Mouse (Mus musculus): ENCODE measurements around the gene Cabin1. TPM values are rescaled to one million over a fixed set of nuclear protein-coding genes. Genes with fewer than 3 reads are reported as not detected.

The Cabin1 gene
- polyA plus RNA-seq, 1 experiment from 2014 or later = 19.8 TPM

DNA sequence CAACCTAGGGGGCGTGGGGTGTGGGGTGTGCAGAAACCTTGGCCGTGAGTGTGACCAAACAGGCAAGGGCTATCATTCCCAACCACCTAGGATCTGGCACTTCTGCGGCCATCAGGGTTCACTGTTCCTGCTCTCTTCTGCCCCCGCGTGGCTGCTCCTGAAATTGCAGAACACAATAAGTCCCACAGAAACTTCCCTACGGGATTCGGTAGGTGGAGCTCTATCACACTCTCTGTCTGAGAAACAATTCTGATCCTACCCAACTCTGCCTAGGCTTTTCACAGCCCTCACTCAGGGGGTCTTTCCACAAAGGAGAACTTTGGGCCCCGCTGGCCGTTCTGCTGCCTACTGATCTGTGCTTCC is 128.5 kb downstream of the Cabin1 start:
- no peak overlapping the region for H3K4me3 ChIP-seq (ENCODE audit: inconsistent target)
- H3K27ac ChIP-seq = no peak overlapping the region
- H3K79me2 ChIP-seq (ENCODE audit: inconsistent target) = no peaks in the 10 kb centered on the region
- no peaks in the 10 kb centered on the region for H3K36me3 ChIP-seq (ENCODE audit: inconsistent target)
- WGBS (ENCODE audit: missing documents) = 12% methylated on average over 9 of the region's 9 CpGs

DNA sequence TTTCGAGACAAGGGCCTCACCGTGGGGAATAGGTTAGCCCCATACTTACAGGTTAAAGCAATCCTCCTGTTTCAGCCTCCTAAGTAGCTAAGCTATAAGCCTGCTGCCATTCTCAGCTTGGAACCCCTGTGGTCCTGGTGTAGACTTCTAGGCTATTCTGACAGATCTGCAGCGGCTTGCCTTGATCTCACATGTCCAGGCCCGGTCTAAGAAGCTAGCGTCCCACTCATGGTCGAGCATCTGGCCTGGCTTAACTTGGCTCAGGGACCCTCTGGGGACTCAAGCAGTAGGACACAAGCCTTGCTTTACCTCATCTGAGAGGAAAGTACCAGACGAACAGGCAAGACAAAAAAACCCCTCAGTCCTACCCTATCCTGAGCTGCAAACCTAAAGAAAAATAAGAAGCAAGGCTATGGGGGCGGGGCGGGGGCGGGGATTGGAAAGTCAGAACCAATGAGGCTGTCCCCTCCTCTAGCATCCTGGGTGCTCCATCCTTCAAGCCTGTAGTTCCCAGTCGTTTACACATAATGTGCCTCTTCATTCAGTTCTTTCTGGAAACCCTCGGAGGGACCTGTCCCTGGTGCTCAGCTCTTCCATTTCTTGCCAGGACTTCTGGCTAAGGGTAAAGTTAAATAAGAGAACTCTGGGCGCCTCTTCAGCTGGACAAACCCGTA is 129.0 kb downstream of the Cabin1 start:
- Histone ChIP-seq H3K36me3 (ENCODE audit: inconsistent target) (no peaks in the 10 kb centered on the region), H3K79me2 (ENCODE audit: inconsistent target) (no peaks in the 10 kb centered on the region), H3K27ac (no peak overlapping the region), H3K4me3 (ENCODE audit: inconsistent target) (no peak overlapping the region)
- 81% methylated on average over 12 of the region's 14 CpGs for WGBS (ENCODE audit: missing documents)

DNA sequence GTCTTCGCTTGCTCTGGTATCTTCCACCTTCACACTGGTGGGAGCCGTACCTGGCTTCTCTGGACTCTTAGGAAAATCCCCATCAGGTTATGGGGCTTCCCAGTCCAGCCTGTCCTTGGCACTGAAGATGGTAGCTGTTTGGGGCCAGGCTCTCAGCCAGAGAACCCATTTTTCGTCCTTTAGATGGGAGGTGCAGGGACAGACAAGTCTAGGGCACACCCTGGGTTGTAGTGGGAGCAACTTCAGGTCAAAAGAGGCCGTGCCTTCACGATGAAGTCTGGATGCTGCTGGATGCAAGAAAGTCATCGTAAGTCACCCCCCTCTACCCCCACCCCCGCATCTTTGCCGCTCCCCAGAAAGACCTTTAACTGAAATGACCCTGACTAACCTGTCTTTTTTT is 129.5 kb downstream of the Cabin1 start:
- H3K79me2 ChIP-seq (ENCODE audit: inconsistent target) = no peaks in the 10 kb centered on the region
- H3K4me3 ChIP-seq (ENCODE audit: inconsistent target) = no peak overlapping the region
- 92% methylated on average over 8 of the region's 8 CpGs for WGBS (ENCODE audit: missing documents)
- no peaks in the 10 kb centered on the region for H3K36me3 ChIP-seq (ENCODE audit: inconsistent target)
- H3K27ac ChIP-seq = no peak overlapping the region

DNA sequence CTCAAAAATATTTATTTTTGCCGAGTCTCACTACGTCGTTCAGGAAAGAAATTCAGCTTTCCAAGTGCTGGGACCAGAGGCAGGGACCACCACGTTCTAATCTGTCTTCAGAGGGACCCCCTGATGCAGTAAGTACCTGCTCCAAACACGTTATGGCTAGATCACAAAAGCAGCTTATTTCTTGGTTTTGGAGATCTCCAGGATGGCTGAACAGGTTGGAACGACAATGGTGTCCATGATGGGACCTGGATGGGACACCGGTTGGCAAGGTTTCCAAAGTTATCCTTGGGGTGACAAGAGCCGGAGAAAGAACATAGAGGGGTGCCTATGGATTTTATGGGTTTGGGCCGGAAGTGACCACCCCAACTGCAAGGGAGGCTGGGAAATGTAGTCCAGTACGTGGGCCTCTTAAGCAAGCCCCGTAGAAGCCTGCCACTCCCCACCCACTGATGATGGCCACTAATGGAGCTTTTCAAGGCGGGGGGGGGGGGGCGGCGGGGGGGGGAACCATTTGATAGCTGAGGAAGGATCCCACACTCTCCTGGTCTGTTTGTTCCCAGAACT is 130.5 kb downstream of the Cabin1 start:
- no peak overlapping the region for H3K4me3 ChIP-seq (ENCODE audit: inconsistent target)
- H3K79me2 ChIP-seq (ENCODE audit: inconsistent target) = no peaks in the 10 kb centered on the region
- H3K36me3 ChIP-seq (ENCODE audit: inconsistent target) = no peaks in the 10 kb centered on the region
- 77% methylated on average over 14 of the region's 14 CpGs for WGBS (ENCODE audit: missing documents)
- no peak overlapping the region for H3K27ac ChIP-seq

DNA sequence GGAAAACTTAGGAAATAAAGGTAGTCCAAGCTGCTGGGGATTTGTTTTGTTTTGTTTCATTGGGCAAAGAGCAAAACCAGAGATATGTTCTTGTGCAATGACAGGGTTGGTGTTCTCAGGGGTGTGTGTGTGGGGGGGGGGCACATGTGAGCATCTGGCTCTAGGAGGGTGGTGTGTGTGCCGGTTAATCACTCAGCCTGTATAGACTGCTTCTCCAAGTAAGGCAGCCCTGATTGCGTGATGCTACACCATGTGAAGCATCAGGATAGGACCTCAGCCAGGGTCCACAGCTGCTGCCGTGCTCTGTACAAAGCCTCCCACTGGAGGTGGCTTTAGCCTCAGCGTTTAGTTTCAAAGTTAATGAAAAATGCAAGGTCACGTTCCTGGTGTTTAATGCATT is 131.1 kb downstream of the Cabin1 start:
- H3K79me2 ChIP-seq (ENCODE audit: inconsistent target) = no peaks in the 10 kb centered on the region
- no peak overlapping the region for H3K4me3 ChIP-seq (ENCODE audit: inconsistent target)
- WGBS (ENCODE audit: missing documents) = 91% methylated on average over 5 of the region's 5 CpGs
- H3K36me3 ChIP-seq (ENCODE audit: inconsistent target) = no peaks in the 10 kb centered on the region
- H3K27ac ChIP-seq = no peak overlapping the region

DNA sequence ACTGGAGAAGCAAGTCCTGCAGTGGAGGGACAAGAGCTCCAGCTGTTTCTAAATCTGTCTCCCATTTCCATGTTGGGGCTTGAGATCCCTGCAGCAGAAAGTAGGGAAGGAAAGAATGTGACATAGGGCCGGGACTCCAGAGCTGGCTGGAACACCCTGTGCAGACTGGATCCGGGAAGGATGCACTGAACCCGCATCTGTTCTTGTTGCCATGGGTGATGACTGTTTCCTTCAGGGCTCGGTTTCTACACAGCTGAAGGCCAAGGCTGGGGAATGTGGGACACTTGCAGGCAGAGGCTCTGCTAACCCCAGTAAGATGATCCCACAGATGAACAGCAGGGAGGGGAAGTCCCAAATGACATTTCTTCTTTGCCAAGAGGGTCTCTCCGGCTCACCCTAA is 131.5 kb downstream of the Cabin1 start:
- no peaks in the 10 kb centered on the region for H3K79me2 ChIP-seq (ENCODE audit: inconsistent target)
- H3K36me3 ChIP-seq (ENCODE audit: inconsistent target) = no peaks in the 10 kb centered on the region
- no peak overlapping the region for H3K27ac ChIP-seq
- no peak overlapping the region for H3K4me3 ChIP-seq (ENCODE audit: inconsistent target)
- WGBS (ENCODE audit: missing documents) = 86% methylated on average over 5 of the region's 5 CpGs

DNA sequence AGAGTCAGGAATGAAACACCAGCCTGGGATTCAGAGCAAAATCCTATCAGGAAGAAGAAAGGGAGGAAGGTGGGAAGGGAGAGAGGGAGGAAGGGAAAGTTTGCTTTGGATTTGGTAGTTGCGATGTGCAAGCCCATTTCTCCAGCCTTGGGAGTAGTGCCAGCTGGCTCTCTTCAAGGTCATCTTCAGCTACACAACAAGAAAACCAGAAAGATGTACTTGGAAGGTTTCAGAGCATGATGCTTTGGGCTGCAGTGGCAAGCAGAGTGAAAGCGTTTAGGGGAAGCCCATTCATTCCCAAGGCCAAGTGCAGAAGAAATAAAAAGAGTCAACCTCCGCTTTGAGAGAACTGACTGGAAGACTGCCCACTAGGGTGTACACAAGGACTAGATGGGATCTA is 136.7 kb downstream of the Cabin1 start:
- no peaks in the 10 kb centered on the region for H3K36me3 ChIP-seq (ENCODE audit: inconsistent target)
- no peak overlapping the region for H3K4me3 ChIP-seq (ENCODE audit: inconsistent target)
- no peaks in the 10 kb centered on the region for H3K79me2 ChIP-seq (ENCODE audit: inconsistent target)
- H3K27ac ChIP-seq = no peak overlapping the region
- 93% methylated on average over 3 of the region's 3 CpGs for WGBS (ENCODE audit: missing documents)

DNA sequence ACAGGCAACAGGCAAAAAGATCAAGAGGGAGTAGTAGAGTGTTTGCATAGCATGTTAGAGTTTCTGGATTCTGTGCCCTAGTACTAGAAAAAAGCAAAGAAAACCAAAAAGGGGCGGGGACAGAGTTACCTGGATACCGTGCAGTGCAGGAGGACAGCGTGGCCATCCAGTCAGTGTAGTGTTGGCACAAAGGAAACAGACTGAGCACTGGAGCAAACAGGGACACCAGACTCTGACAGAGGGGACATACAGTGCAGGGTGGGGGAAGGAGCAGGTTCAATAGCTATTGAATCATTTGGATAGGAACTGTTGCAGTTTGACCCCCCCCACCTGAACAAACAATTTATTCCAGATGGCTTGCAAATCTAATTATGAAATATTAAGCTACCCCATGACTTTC is 137.2 kb downstream of the Cabin1 start:
- 76% methylated on average over 3 of the region's 3 CpGs for WGBS (ENCODE audit: missing documents)
- Histone ChIP-seq H3K4me3 (ENCODE audit: inconsistent target) (no peak overlapping the region), H3K79me2 (ENCODE audit: inconsistent target) (no peaks in the 10 kb centered on the region), H3K27ac (no peak overlapping the region), H3K36me3 (ENCODE audit: inconsistent target) (no peaks in the 10 kb centered on the region)

DNA sequence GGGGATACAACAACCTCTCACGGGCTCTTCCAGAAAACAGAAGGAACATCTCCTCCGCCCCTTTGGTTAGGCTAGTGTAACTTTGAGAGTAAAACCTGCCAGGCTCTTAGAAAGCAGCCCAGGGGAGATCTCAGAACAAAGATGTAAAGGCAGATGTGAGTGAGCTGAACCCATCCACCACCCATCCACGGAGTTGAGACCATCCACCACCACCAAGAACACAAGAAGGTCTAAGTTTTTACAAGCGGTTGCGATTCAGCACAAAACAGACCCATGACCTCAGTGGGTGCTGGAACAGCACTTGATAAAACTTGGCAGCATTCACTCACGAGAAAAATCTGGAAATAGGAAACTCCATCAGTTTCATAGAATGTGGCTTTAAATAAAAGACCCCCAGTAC is 138.2 kb downstream of the Cabin1 start:
- no peaks in the 10 kb centered on the region for H3K79me2 ChIP-seq (ENCODE audit: inconsistent target)
- H3K4me3 ChIP-seq (ENCODE audit: inconsistent target) = no peak overlapping the region
- WGBS (ENCODE audit: missing documents) = 68% methylated on average over 6 of the region's 6 CpGs
- H3K36me3 ChIP-seq (ENCODE audit: inconsistent target) = no peaks in the 10 kb centered on the region
- no peak overlapping the region for H3K27ac ChIP-seq

DNA sequence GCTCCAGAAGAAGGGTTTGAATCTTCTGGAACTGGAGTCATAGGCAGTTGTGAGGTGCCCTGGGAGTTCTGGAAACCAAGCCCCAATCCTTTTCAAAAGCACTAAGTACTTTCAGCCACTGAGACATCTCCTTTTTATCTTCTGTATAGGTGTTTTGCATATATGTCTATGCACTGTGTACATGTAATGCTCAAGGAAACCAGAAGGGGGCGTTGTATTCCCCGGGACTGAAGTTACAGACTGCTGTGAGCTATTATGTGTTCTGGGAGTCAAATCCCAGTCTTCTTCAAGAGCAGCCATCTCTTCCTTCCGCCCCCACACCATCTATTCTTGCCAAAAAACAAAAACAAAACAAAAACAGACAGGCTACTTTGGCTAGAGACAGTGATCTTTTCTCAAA is 143.3 kb downstream of the Cabin1 start:
- Histone ChIP-seq H3K79me2 (ENCODE audit: inconsistent target) (no peaks in the 10 kb centered on the region), H3K4me3 (ENCODE audit: inconsistent target) (no peak overlapping the region), H3K36me3 (ENCODE audit: inconsistent target) (no peaks in the 10 kb centered on the region), H3K27ac (no peak overlapping the region)
- 60% methylated on average over 3 of the region's 3 CpGs for WGBS (ENCODE audit: missing documents)

DNA sequence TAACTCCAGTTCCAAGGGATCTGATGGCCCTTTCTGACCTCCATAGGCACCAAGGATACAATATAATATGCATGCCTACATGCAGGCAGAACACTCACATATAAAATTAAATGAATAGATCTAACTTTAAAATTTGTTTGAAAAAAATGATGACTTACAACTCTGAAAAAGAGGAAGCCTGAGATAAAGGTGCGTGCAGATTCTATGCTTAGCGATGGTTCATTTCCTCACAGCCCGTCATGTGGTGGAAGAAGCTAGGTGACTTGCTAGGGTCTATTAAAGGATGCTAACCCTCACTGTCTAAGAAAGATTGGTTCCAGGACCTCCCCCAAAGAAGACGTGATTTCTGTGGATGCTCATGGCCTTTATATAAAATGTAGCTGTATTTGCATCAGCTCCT is 148.1 kb downstream of the Cabin1 start:
- 63% methylated on average over 4 of the region's 4 CpGs for WGBS (ENCODE audit: missing documents)
- no peak overlapping the region for H3K4me3 ChIP-seq (ENCODE audit: inconsistent target)
- no peak overlapping the region for H3K27ac ChIP-seq
- H3K36me3 ChIP-seq (ENCODE audit: inconsistent target) = no peaks in the 10 kb centered on the region
- H3K79me2 ChIP-seq (ENCODE audit: inconsistent target) = no peaks in the 10 kb centered on the region

DNA sequence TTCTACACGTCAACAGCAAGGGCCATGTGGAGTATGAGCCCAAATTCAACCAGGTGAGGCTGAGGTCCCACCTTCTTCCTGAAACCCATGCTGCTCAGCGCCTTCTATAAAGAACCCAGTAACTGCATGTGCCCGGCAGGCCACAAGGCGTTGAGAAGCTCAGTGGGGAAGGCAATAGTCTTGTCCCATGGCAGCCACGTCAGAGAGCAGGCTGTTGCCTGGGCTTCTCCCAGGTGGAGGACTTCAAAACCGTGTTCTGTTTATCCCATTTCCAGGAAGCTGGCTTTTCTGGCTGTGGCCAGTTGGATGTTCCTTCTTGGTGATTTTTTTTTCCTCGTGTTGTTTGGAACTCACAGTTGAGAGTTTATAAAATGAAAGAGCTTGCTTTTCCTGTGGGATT is 153.7 kb downstream of the Cabin1 start:
- 93% methylated on average over 7 of the region's 7 CpGs for WGBS (ENCODE audit: missing documents)
- H3K4me3 ChIP-seq (ENCODE audit: inconsistent target) = no peak overlapping the region

DNA sequence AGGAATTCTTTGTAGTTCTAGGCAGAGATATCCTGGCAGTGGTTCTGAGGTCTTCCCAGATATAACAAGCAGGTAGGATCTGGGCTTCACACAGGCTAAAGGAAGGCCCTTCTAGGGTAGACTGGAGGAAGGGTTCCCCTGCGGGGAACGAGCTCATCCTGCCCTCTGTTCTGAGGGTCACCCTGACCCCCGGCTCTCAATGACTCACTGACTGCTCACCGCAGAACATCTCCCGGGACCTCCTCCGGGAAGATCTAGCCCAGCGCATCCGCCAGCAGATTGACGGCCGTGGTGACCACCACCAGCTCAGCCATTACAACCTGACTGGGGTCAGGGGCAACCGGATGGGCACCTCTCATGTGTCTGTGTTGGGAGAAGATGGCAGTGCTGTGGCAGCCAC is 155.2 kb downstream of the Cabin1 start:
- Histone ChIP-seq H3K4me3 (ENCODE audit: inconsistent target) (no peak overlapping the region), H3K79me2 (ENCODE audit: inconsistent target) (no peaks in the 10 kb centered on the region), H3K36me3 (ENCODE audit: inconsistent target) (no peaks in the 10 kb centered on the region), H3K27ac (no peak overlapping the region)
- 98% methylated on average over 8 of the region's 11 CpGs for WGBS (ENCODE audit: missing documents)

More for the DNA sequence above, 153.7 kb downstream of the Cabin1 start:
- H3K27ac ChIP-seq = no peak overlapping the region
- H3K36me3 ChIP-seq (ENCODE audit: inconsistent target) = no peaks in the 10 kb centered on the region
- no peaks in the 10 kb centered on the region for H3K79me2 ChIP-seq (ENCODE audit: inconsistent target)

DNA sequence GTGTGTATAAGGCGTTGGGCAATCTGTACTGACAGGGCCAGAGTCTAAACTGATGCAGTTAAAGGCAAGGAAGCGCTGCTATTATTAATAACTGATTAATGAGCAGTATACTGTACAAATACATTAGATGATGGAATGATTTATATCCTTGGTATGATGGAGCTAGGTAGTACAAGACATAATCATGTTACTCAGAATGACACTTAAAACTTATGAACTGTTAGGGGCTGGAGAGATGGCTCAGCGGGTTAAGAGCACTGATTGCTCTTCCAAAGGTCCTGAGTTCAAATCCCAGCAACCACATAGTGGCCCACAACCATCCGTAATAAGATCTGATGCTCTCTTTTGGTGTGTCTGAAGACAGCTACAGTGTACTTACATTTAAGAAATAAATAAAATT is 156.9 kb downstream of the Cabin1 start:
- H3K4me3 ChIP-seq (ENCODE audit: inconsistent target) = no peak overlapping the region
- H3K36me3 ChIP-seq (ENCODE audit: inconsistent target) = no peaks in the 10 kb centered on the region
- H3K27ac ChIP-seq = no peak overlapping the region
- H3K79me2 ChIP-seq (ENCODE audit: inconsistent target) = no peaks in the 10 kb centered on the region
- WGBS (ENCODE audit: missing documents) = 99% methylated on average over 4 of the region's 4 CpGs

DNA sequence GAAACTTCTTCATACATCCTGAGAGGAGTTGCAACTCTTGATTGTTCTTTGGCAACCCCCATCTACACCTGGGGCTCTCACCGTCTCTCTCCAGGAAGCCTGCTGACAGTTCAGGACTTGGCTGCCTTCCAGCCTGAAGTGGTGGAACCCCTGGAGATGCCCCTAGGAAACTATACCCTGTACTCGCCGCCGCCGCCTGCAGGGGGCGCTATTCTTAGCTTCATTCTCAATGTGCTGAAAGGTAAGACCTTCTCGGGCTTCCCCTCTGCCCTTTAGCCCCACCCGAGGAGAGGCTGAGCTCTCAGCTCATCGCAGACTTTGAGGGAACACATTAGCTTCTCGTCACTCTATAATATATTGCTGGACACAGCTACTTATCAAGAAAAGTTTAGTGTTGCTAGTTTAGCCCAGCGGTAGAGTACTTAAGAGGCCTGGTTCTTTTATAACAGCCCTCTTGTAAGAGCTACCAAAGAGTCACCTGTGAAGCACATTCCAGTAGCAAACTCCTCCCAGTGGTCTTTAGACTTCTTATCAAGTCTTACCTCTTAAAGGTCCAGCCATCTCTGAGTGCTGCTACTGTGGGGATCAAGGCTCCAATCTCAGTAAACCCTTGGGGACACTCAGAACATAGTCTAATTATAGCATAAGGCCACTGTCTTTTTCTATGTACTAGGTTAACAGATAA is 158.8 kb downstream of the Cabin1 start:
- Histone ChIP-seq H3K27ac (no peak overlapping the region), H3K4me3 (ENCODE audit: inconsistent target) (no peak overlapping the region), H3K36me3 (ENCODE audit: inconsistent target) (no peaks in the 10 kb centered on the region), H3K79me2 (ENCODE audit: inconsistent target) (no peaks in the 10 kb centered on the region)
- 56% methylated on average over 11 of the region's 11 CpGs for WGBS (ENCODE audit: missing documents)
